Mouse (Mus musculus): ENCODE results near the gene Tgoln1. TPM values are rescaled to one million over a fixed set of nuclear protein-coding genes. Genes with fewer than 3 reads are reported as not detected.

Tgoln1 gene
- polyA plus RNA-seq, 1 experiment = 10.2 TPM

GRCm38 (mm10) chr6:72648002-72648595 lies 31.3 kb upstream of the Tgoln1 start:
- TF ChIP-seq MAX (IDR thresholded peaks at IDR 0.05) = no peak
- no peak for TF ChIP-seq FOSL1 (IDR thresholded peaks at IDR 0.05; ENCODE audit: insufficient read depth, low read length, poor library complexity, severe bottlenecking)
- TF ChIP-seq USF1 (IDR thresholded peaks at IDR 0.05; ENCODE audit: low read depth) = no peak
- TF ChIP-seq MYOG (IDR thresholded peaks at IDR 0.05; ENCODE audit: control insufficient read depth, extremely low read depth, insufficient read length) = no peak
- TF ChIP-seq MYOD1 (IDR thresholded peaks at IDR 0.05; ENCODE audit: control insufficient read depth, insufficient read length, low read depth) = no peak
- TF ChIP-seq CTCF (IDR thresholded peaks at IDR 0.05; ENCODE audit: control insufficient read depth, insufficient read depth, insufficient read length) = no peak
- TF ChIP-seq CEBPB (IDR thresholded peaks at IDR 0.05; ENCODE audit: low read depth) = no peak
- no peak overlapping the region for H3K4me3 ChIP-seq (ENCODE audit: insufficient read depth, poor library complexity, severe bottlenecking)
- no peaks in the 10 kb centered on the region for H3K27me3 ChIP-seq (ENCODE audit: control insufficient read depth, insufficient read depth, insufficient read length)
- H3K79me3 ChIP-seq (ENCODE audit: low read depth) = no peaks in the 10 kb centered on the region
- H3ac ChIP-seq (ENCODE audit: control insufficient read depth, insufficient read length, low read depth) = no peak overlapping the region
- H3K36me3 ChIP-seq (ENCODE audit: control insufficient read depth, insufficient read depth) = no peaks in the 10 kb centered on the region
- no peaks in the 10 kb centered on the region for H3K79me2 ChIP-seq (ENCODE audit: control insufficient read depth, insufficient read depth)

- Histone ChIP-seq H3ac (ENCODE audit: control insufficient read depth, insufficient read length, low read depth) (no peak overlapping the region), H3K79me2 (ENCODE audit: control insufficient read depth, insufficient read depth) (no peaks in the 10 kb centered on the region), H3K4me3 (ENCODE audit: insufficient read depth, poor library complexity, severe bottlenecking) (no peak overlapping the region), H3K79me3 (ENCODE audit: low read depth) (no peaks in the 10 kb centered on the region), H3K36me3 (ENCODE audit: control insufficient read depth, insufficient read depth) (no peaks in the 10 kb centered on the region), H3K27me3 (ENCODE audit: control insufficient read depth, insufficient read depth, insufficient read length) (no peaks in the 10 kb centered on the region)
- TF ChIP-seq USF1 (IDR thresholded peaks at IDR 0.05; ENCODE audit: low read depth) (no peak), MYOG (IDR thresholded peaks at IDR 0.05; ENCODE audit: control insufficient read depth, extremely low read depth, insufficient read length) (no peak), MAX (IDR thresholded peaks at IDR 0.05) (no peak), CEBPB (IDR thresholded peaks at IDR 0.05; ENCODE audit: low read depth) (no peak), CTCF (IDR thresholded peaks at IDR 0.05; ENCODE audit: control insufficient read depth, insufficient read depth, insufficient read length) (peak; percentile 62), MYOD1 (IDR thresholded peaks at IDR 0.05; ENCODE audit: control insufficient read depth, insufficient read length, low read depth) (no peak), FOSL1 (IDR thresholded peaks at IDR 0.05; ENCODE audit: insufficient read depth, low read length, poor library complexity, severe bottlenecking) (no peak)
Observed at GRCm38 (mm10) chr6:72647383-72647820, 30.6 kb upstream of the Tgoln1 start.

- Histone ChIP-seq H3K4me3 (ENCODE audit: insufficient read depth, poor library complexity, severe bottlenecking) (no peak overlapping the region), H3ac (ENCODE audit: control insufficient read depth, insufficient read length, low read depth) (no peak overlapping the region), H3K27me3 (ENCODE audit: control insufficient read depth, insufficient read depth, insufficient read length) (no peaks in the 10 kb centered on the region), H3K36me3 (ENCODE audit: control insufficient read depth, insufficient read depth) (no peaks in the 10 kb centered on the region), H3K79me3 (ENCODE audit: low read depth) (no peaks in the 10 kb centered on the region), H3K79me2 (ENCODE audit: control insufficient read depth, insufficient read depth) (no peaks in the 10 kb centered on the region)
- no peak for TF ChIP-seq CTCF (IDR thresholded peaks at IDR 0.05; ENCODE audit: control insufficient read depth, insufficient read depth, insufficient read length)
- no peak for TF ChIP-seq USF1 (IDR thresholded peaks at IDR 0.05; ENCODE audit: low read depth)
- TF ChIP-seq FOSL1 (IDR thresholded peaks at IDR 0.05; ENCODE audit: insufficient read depth, low read length, poor library complexity, severe bottlenecking) = no peak
- no peak for TF ChIP-seq MYOD1 (IDR thresholded peaks at IDR 0.05; ENCODE audit: control insufficient read depth, insufficient read length, low read depth)
- no peak for TF ChIP-seq MYOG (IDR thresholded peaks at IDR 0.05; ENCODE audit: control insufficient read depth, extremely low read depth, insufficient read length)
- no peak for TF ChIP-seq MAX (IDR thresholded peaks at IDR 0.05)
- no peak for TF ChIP-seq CEBPB (IDR thresholded peaks at IDR 0.05; ENCODE audit: low read depth)
Observed at GRCm38 (mm10) chr6:72645364-72645763, 28.6 kb upstream of the Tgoln1 start.

GRCm38 (mm10) chr6:72644576-72644975 lies 27.8 kb upstream of the Tgoln1 start:
- no peak overlapping the region for H3ac ChIP-seq (ENCODE audit: control insufficient read depth, insufficient read length, low read depth)
- H3K27me3 ChIP-seq (ENCODE audit: control insufficient read depth, insufficient read depth, insufficient read length) = no peaks in the 10 kb centered on the region

GRCm38 (mm10) chr6:72641218-72641954 lies 24.6 kb upstream of the Tgoln1 start:
- no peak overlapping the region for H3ac ChIP-seq (ENCODE audit: control insufficient read depth, insufficient read length, low read depth)
- H3K79me2 ChIP-seq (ENCODE audit: control insufficient read depth, insufficient read depth) = no peaks in the 10 kb centered on the region
- TF ChIP-seq FOSL1 (IDR thresholded peaks at IDR 0.05; ENCODE audit: insufficient read depth, low read length, poor library complexity, severe bottlenecking) (no peak), MYOG (IDR thresholded peaks at IDR 0.05; ENCODE audit: control insufficient read depth, extremely low read depth, insufficient read length) (no peak), CTCF (IDR thresholded peaks at IDR 0.05; ENCODE audit: control insufficient read depth, insufficient read depth, insufficient read length) (no peak), CEBPB (IDR thresholded peaks at IDR 0.05; ENCODE audit: low read depth) (peak; percentile 24), USF1 (IDR thresholded peaks at IDR 0.05; ENCODE audit: low read depth) (no peak), MYOD1 (IDR thresholded peaks at IDR 0.05; ENCODE audit: control insufficient read depth, insufficient read length, low read depth) (no peak), MAX (IDR thresholded peaks at IDR 0.05) (no peak)
- no peaks in the 10 kb centered on the region for H3K79me3 ChIP-seq (ENCODE audit: low read depth)
- no peaks in the 10 kb centered on the region for H3K27me3 ChIP-seq (ENCODE audit: control insufficient read depth, insufficient read depth, insufficient read length)
- H3K4me3 ChIP-seq (ENCODE audit: insufficient read depth, poor library complexity, severe bottlenecking) = no peak overlapping the region
- no peaks in the 10 kb centered on the region for H3K36me3 ChIP-seq (ENCODE audit: control insufficient read depth, insufficient read depth)

More at GRCm38 (mm10) chr6:72644576-72644975, 27.8 kb upstream of the Tgoln1 start:
- Histone ChIP-seq H3K36me3 (ENCODE audit: control insufficient read depth, insufficient read depth) (no peaks in the 10 kb centered on the region), H3K79me2 (ENCODE audit: control insufficient read depth, insufficient read depth) (no peaks in the 10 kb centered on the region), H3K79me3 (ENCODE audit: low read depth) (no peaks in the 10 kb centered on the region), H3K4me3 (ENCODE audit: insufficient read depth, poor library complexity, severe bottlenecking) (no peak overlapping the region)
- no peak for TF ChIP-seq CTCF (IDR thresholded peaks at IDR 0.05; ENCODE audit: control insufficient read depth, insufficient read depth, insufficient read length)
- peak; percentile 44 for TF ChIP-seq USF1 (IDR thresholded peaks at IDR 0.05; ENCODE audit: low read depth)
